Mouse (Mus musculus) limb, embryonic 15.5 days (tissue): ENCODE data around the gene Tmem270. TPM values are rescaled to one million over a fixed set of nuclear protein-coding genes. Genes with fewer than 3 reads are reported as not detected.
A peak's percentile ranks its signal among the peaks of the same experiment; 100 is the strongest.

Experiments used
- ATAC-seq: fragments of 200-750 bp; cut with Nextera tagmentation; 2 replicates; pipeline ENCODE4 v1.8.0; 2017; ENCODE audit warnings: low read depth, moderate TSS enrichment; ENCODE audit not compliant: insufficient number of reproducible peaks, low FRiP score, low TSS enrichment
- H3K27ac ChIP-seq: fragments of 300-500 bp; sonication (generic); 2 replicates; pipeline ENCODE4 v1.5.1; 2015; ENCODE audit warnings: moderate library complexity, mild to moderate bottlenecking, inconsistent platforms
- H3K27me3 ChIP-seq: fragments of 300-500 bp; sonication (generic); 2 replicates; pipeline ENCODE4 v1.6.1; 2015; ENCODE audit warnings: inconsistent platforms
- H3K36me3 ChIP-seq: fragments of 300-500 bp; sonication (generic); 2 replicates; pipeline ENCODE4 v1.6.1; 2015; ENCODE audit warnings: inconsistent platforms
- H3K4me1 ChIP-seq: fragments of 300-500 bp; sonication (generic); 2 replicates; pipeline ENCODE4 v1.6.1; 2015; ENCODE audit warnings: inconsistent platforms
- H3K4me2 ChIP-seq: fragments of 300-500 bp; sonication (generic); 2 replicates; pipeline ENCODE4 v1.6.1; 2015; ENCODE audit warnings: mild to moderate bottlenecking, inconsistent platforms
- H3K4me3 ChIP-seq: fragments of 300-500 bp; sonication (generic); 2 replicates; pipeline ENCODE4 v1.5.1; 2015; ENCODE audit warnings: mild to moderate bottlenecking, inconsistent platforms
- H3K9ac ChIP-seq: fragments of 300-500 bp; sonication (generic); 2 replicates; pipeline ENCODE4 v1.6.1; 2015; ENCODE audit warnings: inconsistent platforms
- H3K9me3 ChIP-seq: fragments of 300-500 bp; sonication (generic); 2 replicates; pipeline ENCODE4 v1.6.1; 2016; ENCODE audit warnings: inconsistent platforms
- WGBS: fragments of 180-500 bp; shearing (Covaris S2); methylation state at CpG from one replicate; pipeline ENCODE4 v1.1.7; 2015; 5-methylcytosine and 5-hydroxymethylcytosine counted together
- polyA plus RNA-seq: library from polyadenylated mRNA; unstranded; fragments of >200 nt; fragmentation: Nextera tagmentation; extraction: Ambion mirVana; gene quantifications from 2 replicates; pipeline ENCODE4 v1.2.1, GENCODE M21; 2015

Tmem270 gene
- polyA plus RNA-seq, 1 experiment from 2014 or later = not detected

DNA sequence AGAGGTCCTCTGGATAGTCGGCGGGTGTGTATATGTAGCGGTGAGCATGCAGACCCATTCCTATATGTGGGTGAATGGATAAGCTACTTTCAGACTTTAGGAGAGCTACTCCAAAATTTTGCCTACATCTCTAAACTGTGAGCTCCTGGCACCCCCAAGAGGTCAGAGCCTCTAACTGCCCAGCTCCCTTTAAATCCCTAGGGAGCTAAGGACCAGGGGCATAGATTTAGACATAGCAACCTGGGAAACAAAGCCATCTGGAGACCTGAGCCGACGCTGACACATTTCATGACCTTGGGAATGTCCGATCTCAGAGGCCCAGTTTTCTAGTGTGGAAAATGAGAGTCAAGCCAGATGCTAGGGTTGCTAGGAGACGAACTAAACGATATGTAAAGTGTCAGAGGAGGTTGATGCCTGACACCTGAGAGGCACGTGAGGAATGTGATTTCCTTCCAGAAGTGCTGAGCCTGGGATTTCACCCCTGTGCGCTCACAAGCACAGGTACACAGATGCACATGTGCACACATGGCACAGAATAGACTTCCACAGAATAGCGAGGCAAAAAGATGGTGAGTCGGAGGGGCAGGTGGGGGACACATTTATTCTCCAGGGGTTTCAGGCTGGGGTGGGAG is 5.4 kb downstream of the Tmem270 start:
- no peak overlapping the region for H3K4me2 ChIP-seq
- no peak overlapping the region for H3K27ac ChIP-seq
- 23% methylated on average over 12 of the region's 12 CpGs for WGBS
- H3K36me3 ChIP-seq = no peaks in the 10 kb centered on the region
- no peak overlapping the region for H3K9ac ChIP-seq
- H3K27me3 ChIP-seq = no peaks in the 10 kb centered on the region
- no peak overlapping the region for H3K4me3 ChIP-seq
- H3K4me1 ChIP-seq = peaks cover 34% of the 10 kb centered on the region
- no peaks in the 10 kb centered on the region for H3K9me3 ChIP-seq
- ATAC-seq = peak; percentile 58

DNA sequence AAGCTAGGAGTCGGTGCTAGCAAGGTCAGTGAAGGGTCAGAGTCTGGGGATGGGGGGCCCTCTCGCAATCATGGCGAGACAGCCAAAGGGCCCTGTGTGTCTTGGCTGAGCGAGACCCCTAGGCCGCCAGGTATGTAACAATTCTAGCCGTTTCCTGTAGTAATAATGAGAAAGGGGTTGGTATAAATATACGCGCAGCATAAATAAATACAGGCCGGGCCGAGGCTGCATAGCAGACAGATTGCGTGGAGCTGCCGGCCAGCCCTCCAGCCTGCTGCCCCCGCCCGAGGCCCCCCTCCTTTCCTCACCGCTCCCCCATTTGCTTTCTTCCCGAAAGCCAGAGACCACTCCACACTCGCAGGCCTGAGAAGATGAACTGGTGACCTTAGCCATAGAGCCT is 8.9 kb downstream of the Tmem270 start:
- WGBS = 49% methylated on average over 17 of the region's 17 CpGs

DNA sequence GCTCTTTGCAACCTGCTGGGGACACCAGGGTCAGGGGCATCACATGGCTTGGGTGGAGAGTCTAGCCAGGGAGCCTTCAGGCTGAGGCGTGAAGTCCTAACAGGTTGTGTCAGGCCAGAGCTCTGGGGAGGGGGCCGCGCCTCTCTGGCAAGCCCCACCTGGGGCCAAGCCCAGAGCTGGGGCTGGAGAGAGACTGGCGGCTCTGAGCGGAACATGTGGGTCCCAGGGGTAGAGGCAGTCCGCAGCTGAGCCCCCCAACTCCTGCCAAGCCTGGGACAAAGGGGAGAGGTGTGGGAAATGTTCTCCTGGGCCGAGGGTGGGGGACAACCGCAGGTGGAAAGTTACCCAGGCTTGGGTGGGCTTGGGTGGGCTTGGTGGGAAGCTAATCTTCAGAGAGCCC is 9.6 kb downstream of the Tmem270 start:
- H3K4me3 ChIP-seq = no peak overlapping the region
- no peak overlapping the region for H3K27ac ChIP-seq
- H3K9ac ChIP-seq = no peak overlapping the region
- no peaks in the 10 kb centered on the region for H3K36me3 ChIP-seq
- 69% methylated on average over 8 of the region's 8 CpGs for WGBS
- no peaks in the 10 kb centered on the region for H3K9me3 ChIP-seq
- no peak for ATAC-seq
- no peaks in the 10 kb centered on the region for H3K27me3 ChIP-seq
- peaks cover 48% of the 10 kb centered on the region for H3K4me1 ChIP-seq
- H3K4me2 ChIP-seq = no peak overlapping the region

More for the DNA sequence above, 8.9 kb downstream of the Tmem270 start:
- H3K27ac ChIP-seq = peak overlapping the region; percentile 43; the same call in 1 of the 2 replicates
- no peak for ATAC-seq
- H3K9ac ChIP-seq = no peak overlapping the region
- H3K4me1 ChIP-seq = peaks cover 51% of the 10 kb centered on the region
- H3K9me3 ChIP-seq = no peaks in the 10 kb centered on the region
- no peak overlapping the region for H3K4me3 ChIP-seq
- H3K36me3 ChIP-seq = no peaks in the 10 kb centered on the region
- H3K4me2 ChIP-seq = no peak overlapping the region
- no peaks in the 10 kb centered on the region for H3K27me3 ChIP-seq

DNA sequence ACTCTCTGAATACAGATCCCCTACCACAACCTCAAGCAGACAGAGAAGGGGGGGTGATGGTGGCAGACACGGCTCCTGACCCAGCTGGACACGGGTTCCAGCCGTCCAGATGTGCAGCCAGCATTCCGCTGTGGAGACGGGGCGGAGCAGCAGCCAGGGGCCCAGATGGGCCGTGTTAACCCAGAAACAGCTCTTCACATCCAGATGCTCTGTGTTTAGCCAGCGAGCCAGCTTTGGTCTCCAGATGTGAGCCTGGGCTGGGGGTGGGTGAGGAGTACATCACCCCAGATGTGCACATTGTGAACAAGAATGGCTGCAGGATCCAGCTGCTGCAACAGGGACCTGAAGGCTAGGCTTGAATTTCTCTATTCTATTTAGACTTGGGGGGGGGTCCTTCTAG is 11.2 kb downstream of the Tmem270 start:
- Histone ChIP-seq H3K27me3 (no peaks in the 10 kb centered on the region), H3K36me3 (no peaks in the 10 kb centered on the region), H3K9me3 (no peaks in the 10 kb centered on the region), H3K4me3 (no peak overlapping the region), H3K4me2 (no peak overlapping the region), H3K27ac (peak overlapping the region; percentile 47), H3K9ac (no peak overlapping the region), H3K4me1 (peaks cover 43% of the 10 kb centered on the region)
- WGBS = 11% methylated on average over 8 of the region's 8 CpGs
- ATAC-seq = peak; percentile 77

DNA sequence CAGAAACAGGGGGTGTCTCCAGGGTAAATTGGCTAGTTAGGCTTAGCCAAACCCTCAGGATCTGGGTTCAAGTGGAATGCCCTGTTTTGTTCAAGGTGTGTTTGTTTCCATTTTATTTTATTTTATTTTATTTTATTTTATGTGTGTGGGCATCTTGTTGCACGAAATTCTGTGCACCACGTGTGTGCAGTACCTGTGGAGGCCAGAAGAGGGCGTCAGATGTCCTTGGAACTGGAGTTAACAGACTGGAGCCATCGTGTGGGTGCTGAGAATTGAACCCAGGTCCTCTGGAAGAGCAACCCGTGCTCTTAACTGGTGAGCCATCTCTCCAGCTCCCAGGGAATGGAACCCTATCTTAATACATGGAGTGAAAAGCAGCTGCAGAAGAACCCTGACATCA is 13.8 kb downstream of the Tmem270 start:
- H3K4me1 ChIP-seq = peaks cover 37% of the 10 kb centered on the region
- H3K9me3 ChIP-seq = no peaks in the 10 kb centered on the region
- H3K4me3 ChIP-seq = no peak overlapping the region
- WGBS = 83% methylated on average over 5 of the region's 5 CpGs
- H3K36me3 ChIP-seq = no peaks in the 10 kb centered on the region
- ATAC-seq = no peak
- H3K27ac ChIP-seq = no peak overlapping the region
- H3K27me3 ChIP-seq = no peaks in the 10 kb centered on the region
- no peak overlapping the region for H3K9ac ChIP-seq
- no peak overlapping the region for H3K4me2 ChIP-seq

DNA sequence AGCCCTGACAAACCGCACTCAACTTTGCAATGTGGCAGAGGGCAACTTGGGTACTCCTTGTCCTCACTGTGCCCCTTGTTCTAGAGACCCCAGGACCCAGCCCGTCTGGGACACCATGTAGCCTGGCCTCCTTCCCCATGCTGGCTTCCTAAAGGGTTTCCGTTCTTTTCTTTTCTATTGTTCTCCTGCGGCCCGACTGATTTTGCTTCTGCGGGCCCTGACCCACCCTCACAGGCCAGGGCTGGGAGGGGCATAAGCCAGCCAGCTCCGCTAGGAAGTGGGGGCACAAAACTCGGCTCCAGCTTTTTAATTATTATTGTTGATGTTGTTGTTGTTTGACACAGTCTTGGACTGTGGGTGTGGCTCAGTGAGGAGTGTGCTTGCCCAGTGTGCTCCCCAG is 15.0 kb downstream of the Tmem270 start:
- 80% methylated on average over 8 of the region's 8 CpGs for WGBS
- H3K36me3 ChIP-seq = no peaks in the 10 kb centered on the region
- H3K9ac ChIP-seq = no peak overlapping the region
- peaks cover 25% of the 10 kb centered on the region for H3K4me1 ChIP-seq
- no peaks in the 10 kb centered on the region for H3K9me3 ChIP-seq
- H3K4me3 ChIP-seq = no peak overlapping the region
- H3K27me3 ChIP-seq = no peaks in the 10 kb centered on the region
- no peak for ATAC-seq
- peak overlapping the region; percentile 22; the same call in 1 of the 2 replicates for H3K27ac ChIP-seq
- H3K4me2 ChIP-seq = no peak overlapping the region

DNA sequence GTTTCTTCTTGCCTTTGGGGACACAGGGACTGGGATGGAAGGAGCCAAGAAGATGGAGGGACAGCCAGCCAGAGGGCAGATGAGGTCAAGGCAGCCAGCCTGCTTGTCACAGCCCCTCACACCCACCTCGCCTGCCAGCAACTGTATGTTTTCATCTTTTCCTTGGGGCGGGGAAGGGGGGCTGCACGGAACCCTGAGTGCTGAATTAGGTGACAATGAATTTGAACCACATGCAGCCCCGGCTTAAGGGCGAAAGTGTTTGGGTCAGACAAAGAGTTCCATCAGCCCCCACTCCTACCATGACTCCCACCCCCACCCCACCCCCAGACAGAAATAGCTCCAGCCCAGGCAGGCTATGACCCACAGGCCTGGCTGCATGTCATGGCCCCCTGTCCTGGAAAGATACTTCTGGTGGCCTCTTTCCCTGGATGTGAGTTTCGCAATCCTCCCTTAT is 15.9 kb downstream of the Tmem270 start:
- no peaks in the 10 kb centered on the region for H3K36me3 ChIP-seq
- H3K27me3 ChIP-seq = no peaks in the 10 kb centered on the region
- H3K4me3 ChIP-seq = no peak overlapping the region
- peaks cover 19% of the 10 kb centered on the region for H3K4me1 ChIP-seq
- H3K9ac ChIP-seq = no peak overlapping the region
- H3K9me3 ChIP-seq = no peaks in the 10 kb centered on the region
- no peak for ATAC-seq
- H3K4me2 ChIP-seq = no peak overlapping the region
- WGBS = 55% methylated on average over 6 of the region's 6 CpGs
- no peak overlapping the region for H3K27ac ChIP-seq

DNA sequence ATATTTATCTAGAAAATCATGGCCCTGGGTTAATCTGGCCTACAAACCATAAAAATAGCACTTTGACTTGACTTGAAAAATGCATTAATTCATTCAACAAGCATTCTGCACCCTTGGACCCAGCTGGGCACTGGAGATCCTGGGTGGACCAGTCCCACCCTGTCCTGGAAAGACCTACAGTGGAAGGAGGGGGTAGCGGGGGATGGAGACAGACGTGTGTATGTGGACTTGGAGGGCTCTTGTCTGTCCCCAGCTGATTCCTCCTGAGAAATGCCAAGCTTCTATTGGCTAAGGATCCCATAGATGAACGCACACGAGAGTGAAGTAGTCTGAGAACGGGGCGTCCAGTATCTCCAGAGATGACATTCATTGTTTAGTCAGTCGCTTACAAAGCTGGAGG is 18.0 kb downstream of the Tmem270 start:
- Histone ChIP-seq H3K36me3 (no peaks in the 10 kb centered on the region), H3K4me3 (no peak overlapping the region), H3K9ac (no peak overlapping the region), H3K27ac (peak overlapping the region; percentile 11; the same call in 1 of the 2 replicates), H3K9me3 (no peaks in the 10 kb centered on the region), H3K27me3 (no peaks in the 10 kb centered on the region), H3K4me1 (peaks cover 5% of the 10 kb centered on the region; the same call in 1 of the 2 replicates), H3K4me2 (no peak overlapping the region)
- 86% methylated on average over 7 of the region's 7 CpGs for WGBS
- ATAC-seq = no peak

DNA sequence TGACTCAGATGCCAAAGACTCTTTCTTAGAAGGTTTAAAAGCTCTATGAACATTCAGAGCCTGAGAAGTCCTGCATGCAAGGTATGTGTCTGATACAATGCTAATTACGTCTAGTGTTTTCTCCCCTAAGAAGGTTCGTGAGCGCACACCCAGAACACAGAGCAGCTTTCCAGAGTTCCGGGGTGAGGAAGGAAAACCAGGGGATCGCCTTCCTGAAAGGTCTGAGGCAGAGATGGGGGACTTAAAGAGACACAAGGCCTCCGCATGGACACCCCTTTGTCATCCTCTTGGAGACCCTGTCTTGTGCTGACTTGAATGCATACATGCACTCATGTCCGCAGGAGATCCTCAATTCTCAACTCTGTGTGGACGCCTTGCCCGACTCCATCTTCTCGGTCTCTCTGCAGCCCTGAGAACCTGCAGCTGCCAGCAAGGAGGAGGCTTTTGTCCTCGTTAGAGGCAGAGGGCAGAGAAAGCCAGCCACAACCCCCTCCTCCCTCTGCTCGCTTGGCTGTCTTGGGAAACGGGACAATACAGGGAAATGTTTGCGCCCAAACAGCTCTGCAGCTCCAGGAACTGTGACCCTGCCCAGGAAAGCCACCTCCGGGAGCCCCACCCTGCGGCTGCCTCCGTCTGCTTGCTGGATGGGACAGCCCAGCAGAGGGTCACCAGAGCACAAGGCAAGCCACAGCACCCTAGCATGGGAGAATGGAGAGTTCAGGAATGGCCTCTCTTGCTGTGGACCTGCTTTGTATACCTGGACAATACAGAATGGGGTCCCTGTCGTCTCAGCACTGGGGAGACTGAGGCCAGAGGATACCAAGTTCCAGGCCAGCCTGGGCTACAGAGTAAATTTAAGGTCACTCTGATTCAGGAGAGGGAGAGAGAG is 18.8 kb downstream of the Tmem270 start:
- Histone ChIP-seq H3K9me3 (no peaks in the 10 kb centered on the region), H3K36me3 (no peaks in the 10 kb centered on the region), H3K4me3 (no peak overlapping the region), H3K27me3 (no peaks in the 10 kb centered on the region), H3K9ac (no peak overlapping the region), H3K4me1 (peaks cover 5% of the 10 kb centered on the region; the same call in 1 of the 2 replicates), H3K4me2 (no peak overlapping the region), H3K27ac (peak overlapping the region; percentile 12; the same call in 1 of the 2 replicates)
- whole genome bisulfite sequencing = 58% methylated on average over 18 of the region's 18 CpGs
- ATAC-seq = no peak

DNA sequence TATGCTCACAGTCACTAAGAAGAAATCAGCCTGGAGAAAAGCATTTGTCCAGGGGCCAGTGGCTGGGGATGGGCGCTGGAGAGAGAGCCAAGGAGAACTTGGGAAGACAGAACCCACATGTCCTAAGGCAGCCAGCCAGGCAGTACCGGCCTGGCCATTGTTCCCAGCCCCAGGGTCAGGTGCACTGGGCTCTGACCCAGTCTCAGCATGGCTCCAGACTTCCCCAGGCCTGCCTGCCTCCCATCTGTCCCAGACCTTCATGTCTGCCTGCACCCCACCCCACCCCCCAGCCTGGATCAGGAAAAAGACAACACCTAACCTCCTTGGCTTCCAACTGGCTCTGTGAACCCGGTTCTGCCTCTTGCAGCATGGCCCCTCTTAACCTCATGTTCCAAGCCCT is 23.5 kb downstream of the Tmem270 start:
- Histone ChIP-seq H3K4me3 (no peak overlapping the region), H3K9ac (no peak overlapping the region), H3K27ac (no peak overlapping the region), H3K4me2 (no peak overlapping the region), H3K9me3 (no peaks in the 10 kb centered on the region), H3K4me1 (no peaks in the 10 kb centered on the region), H3K36me3 (no peaks in the 10 kb centered on the region), H3K27me3 (no peaks in the 10 kb centered on the region)
- ATAC-seq = no peak
- WGBS = 75% methylated on average over 3 of the region's 3 CpGs

DNA sequence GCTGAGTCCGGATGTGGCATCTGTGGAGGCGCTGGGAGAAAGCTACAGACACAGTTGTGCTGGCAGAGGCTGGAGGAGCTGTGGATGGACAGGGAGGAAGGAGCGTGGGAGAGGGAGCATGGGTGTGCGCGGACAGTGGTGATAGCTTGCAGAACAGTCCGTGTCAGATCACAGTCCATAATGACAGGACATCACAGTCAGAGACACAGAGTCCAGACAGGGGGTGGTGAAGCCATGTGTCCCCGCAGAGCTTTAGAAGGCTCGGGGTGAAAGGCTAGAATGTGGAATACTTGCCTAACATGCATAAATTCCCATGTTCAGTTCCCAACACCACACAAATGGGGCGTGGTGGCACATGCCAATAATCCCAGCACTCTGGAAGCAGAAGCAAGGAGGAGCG is 29.7 kb downstream of the Tmem270 start:
- H3K27ac ChIP-seq = no peak overlapping the region
- WGBS = 71% methylated on average over 10 of the region's 10 CpGs
- H3K9me3 ChIP-seq = no peaks in the 10 kb centered on the region
- no peak overlapping the region for H3K9ac ChIP-seq
- no peak overlapping the region for H3K4me2 ChIP-seq
- H3K4me3 ChIP-seq = no peak overlapping the region
- H3K36me3 ChIP-seq = no peaks in the 10 kb centered on the region
- ATAC-seq = no peak
- peaks cover 25% of the 10 kb centered on the region for H3K4me1 ChIP-seq
- no peaks in the 10 kb centered on the region for H3K27me3 ChIP-seq

DNA sequence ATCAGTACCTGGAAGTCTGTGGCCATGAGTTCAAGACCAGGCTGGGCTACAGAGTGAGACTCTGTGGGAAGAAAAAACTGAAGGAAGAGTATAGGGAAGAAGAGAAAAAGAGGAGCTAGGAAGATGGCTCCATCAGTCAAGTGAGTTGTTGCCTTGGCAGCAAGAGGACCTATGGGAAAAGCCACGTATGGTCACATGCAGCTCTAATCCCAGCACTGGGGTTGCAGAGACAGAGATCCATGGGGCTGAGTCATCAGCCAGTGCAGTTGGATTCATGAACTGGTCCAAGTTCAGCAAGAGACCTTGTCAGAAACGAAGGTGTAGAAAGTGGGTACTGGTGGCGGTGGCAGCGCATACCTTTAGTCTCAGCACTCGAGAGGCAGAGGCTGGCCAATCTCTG is 31.3 kb downstream of the Tmem270 start:
- Histone ChIP-seq H3K4me2 (no peak overlapping the region), H3K36me3 (no peaks in the 10 kb centered on the region), H3K4me1 (peaks cover 25% of the 10 kb centered on the region), H3K4me3 (no peak overlapping the region), H3K27ac (no peak overlapping the region), H3K9me3 (no peaks in the 10 kb centered on the region), H3K9ac (no peak overlapping the region), H3K27me3 (no peaks in the 10 kb centered on the region)
- 89% methylated on average over 5 of the region's 5 CpGs for WGBS
- ATAC-seq = no peak
